Mouse (Mus musculus) hindlimb bud, embryonic 11.5 days (tissue): Measurements from ENCODE around the gene Macc1.

Source experiments
- DNase-seq: peaks from one replicate; pipeline ENCODE4 v3.0.0-alpha.2; 2012; ENCODE audit warnings: low read depth, low spot score; ENCODE audit errors: extremely low spot score

Macc1 gene

DNA sequence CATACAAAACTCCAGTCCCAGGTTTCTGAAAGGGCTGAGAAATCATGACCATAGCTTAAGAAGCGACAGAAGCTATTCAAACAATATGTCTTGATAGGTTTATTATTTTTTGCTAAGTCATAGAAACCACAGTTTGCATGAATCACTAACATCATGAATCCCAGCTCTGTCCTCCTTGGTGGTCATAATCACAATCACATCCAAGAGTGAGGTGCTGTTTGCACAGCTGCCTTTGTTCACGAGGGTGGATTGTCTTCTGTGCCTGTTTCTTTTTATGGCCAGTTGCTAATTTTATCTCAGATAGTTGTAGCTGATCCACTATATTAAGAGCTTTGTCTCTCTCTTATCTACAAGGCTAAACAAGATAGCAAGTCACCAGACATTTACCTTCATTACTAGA is 72.6 kb downstream of the Macc1 start:
- no peak for DNase-seq

DNA sequence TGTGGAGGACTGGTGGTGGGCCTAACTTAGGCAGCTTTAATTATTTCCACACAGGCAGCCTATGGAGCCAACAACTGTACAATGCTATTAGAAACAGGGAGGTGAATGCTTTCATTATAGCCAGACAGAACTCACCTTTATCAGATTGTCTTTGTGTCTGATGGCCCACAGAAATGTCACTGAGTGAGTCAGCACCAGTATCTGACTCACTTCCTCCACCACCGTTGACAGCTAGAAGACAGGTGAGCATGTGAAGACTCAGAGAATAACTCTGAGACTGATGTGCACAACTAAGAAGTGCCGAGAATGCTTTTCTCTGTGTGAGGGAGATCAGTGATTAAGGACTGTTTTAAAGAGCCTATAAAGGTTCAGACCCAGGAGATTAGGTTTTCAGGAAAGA is 73.9 kb downstream of the Macc1 start:
- DNase-seq: no peak

DNA sequence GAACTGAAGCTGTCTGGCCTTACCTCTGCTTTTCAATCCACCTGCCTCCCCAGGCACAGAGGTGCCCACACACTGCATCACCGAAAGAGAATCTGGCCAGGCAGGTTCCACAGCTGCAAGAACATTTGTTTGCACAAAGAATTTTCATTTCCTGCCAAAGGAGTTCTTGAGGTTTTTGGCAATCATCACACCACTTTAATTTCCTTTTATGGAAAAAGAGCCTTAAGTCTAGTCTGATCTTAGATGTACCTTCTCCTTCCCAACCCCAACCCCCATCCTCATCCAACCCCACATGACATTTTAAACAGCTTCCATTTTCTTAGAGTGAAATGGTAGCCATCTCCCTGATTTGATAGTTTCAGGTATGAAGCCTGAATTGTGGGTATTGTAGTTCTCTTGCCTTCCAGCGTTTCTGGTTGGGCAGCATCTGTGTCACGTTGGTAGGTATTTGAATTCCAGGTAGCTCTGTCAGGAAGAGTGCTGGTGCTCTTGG is 76.2 kb downstream of the Macc1 start:
- no peak for DNase-seq

DNA sequence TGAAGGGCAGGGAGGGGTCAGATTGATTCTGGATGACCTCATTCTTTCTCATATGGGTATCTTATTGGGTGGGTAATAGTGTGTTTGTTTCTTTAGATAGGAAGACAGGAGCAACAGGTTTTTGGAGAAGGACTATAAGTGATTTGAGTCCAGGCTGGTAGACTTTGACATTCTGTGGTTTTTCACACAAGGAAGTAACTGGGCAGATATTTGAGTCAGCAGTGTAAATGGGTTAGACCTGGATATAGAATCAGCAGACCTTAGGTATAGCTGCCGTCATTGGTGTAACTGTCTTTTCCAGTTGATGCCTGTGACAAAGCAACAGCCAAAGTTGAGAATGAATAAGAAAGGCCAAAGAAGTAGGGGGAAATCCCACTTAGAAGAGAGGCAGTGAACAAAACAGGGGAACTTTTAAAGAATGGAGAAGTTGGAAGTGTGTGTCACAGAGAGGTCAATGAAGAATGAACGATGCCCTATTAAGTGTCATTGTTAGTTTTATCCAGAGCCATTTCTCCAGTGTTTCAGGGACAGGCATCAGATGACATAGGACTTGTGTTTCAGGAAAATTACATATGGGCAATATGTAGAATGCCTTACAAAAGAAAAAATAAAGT is 84.1 kb downstream of the Macc1 start:
- no peak for DNase-seq

DNA sequence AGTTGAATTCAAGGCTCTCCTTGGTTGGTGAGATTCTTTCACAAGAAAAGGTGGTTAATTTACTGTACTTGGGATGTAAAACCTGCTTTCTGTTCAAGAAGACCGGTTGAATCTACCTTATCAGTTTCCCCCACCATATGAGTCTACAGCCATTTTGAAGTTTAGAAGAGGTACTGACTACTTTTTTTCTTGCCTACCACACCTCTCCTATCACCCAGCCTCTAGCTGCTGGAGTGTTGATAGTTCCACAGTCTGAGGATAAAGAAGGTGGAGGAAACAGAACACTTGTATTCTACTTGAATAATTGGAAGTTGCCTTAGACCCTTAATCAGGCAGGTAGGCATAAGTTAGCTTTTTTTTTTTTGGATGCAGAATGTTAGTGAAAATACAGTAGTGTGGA is 88.2 kb downstream of the Macc1 start:
- DNase-seq: no peak

DNA sequence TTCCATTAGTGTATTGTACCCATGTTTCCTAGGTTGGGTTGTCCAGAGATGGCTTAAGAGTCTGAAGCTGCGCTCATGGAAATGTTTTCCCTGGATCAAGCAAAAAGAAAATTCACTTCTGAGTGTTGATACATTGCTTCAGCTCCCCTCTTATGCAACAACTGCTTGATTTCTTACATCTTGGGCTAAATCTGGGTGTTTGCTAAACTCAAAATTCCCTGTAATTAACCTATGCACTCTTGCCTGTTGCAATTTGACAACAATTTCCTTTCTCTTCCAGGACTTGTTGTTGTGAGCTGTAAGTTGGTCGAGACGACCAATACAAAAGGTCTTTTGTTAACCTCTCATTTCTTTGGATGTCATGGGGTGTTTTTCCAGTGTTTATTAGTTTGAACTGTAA is 88.7 kb downstream of the Macc1 start:
- DNase-seq: no peak

DNA sequence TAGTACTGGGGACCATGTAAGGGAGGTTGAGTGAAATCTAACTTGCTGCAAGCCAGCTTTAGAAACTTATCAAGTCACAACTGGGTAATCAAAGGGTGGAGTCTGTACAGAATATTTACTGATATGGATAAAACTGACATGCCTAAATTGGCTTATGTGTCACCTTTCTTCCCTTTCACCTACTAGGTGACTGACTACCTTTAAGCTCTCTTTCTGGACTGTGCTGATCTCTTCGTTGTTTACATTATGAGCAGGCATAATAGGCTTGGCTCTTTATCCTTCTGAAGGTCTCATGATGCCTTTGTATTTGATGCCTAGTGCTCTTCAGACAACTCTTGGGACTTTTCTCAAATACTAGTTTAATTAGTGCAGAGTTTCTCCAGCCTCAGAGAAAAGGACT is 90.7 kb downstream of the Macc1 start:
- no peak for DNase-seq

DNA sequence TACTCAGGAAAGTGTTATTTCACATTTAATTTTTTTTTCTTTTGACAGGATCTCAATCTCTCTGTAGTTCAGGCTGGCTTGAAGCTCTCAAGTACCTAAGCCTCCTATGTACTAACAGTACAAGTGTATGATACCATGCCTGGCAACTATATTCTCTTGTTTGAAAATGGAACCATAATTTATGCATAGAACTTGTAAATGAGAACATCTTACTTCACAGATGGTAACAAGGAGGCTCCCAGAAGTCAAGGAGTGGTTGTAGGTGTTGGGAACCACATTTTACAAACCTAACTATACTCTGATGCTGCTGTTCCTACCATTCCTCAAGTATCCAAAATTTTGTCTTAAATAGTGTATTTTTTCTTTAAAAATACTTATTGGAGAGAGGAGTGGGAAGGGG is 96.5 kb downstream of the Macc1 start:
- DNase-seq: no peak

DNA sequence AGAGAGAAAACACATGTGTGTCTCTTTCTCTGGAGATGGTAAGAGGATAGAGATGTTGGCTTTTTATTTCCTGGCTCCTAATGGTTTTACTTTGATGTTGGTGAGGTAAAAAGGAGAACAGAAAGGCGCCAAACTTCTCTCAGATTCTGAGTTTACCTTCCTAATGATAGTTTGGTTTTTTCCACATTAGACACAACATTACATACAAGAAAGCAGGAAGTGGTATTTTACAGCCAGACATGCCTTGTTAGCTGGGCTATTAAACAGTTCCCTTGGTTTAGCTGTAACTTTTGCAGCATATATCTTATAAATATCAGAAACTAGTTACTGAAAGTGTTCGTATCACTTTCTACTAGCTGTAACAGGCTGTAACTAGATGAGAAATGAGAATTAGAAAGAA is 96.9 kb downstream of the Macc1 start:
- DNase-seq: no peak

DNA sequence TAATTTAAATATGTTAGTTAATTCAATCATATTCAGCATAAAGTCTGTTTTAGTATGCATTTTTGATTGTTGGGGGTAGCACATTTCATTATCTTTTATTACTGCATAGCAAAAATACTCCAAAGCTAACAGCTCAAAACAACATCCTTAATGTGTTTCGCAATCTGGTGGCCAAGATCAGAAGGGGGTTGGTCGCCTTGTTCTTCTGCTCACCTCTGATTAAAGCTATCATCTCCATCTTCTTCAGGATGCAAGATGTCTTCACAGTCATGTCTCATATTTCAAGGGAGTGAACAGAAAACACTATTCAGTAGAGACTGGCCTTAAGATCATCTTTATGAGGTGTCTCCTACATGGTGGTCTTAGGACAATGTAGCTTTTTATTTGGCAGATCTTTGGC is 97.9 kb downstream of the Macc1 start:
- no peak for DNase-seq

DNA sequence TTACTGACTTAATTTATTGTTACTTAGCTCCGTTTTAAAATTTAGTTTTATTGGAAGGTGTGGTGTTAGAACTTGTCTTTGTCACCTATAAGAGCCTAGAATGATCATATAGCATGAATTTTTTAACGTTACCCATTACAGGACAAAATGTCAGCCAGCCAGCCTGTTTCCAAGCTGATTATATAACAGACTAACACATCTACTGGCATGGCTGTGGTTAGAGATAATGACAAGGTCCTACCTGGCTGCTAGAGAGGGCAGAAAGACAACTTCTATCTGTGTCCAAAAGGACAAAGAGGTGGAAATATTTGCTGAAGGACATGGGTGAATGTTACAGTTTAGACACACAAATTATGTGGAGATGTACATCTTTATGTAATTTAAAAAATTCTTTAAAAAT is 101.8 kb downstream of the Macc1 start:
- no peak for DNase-seq

DNA sequence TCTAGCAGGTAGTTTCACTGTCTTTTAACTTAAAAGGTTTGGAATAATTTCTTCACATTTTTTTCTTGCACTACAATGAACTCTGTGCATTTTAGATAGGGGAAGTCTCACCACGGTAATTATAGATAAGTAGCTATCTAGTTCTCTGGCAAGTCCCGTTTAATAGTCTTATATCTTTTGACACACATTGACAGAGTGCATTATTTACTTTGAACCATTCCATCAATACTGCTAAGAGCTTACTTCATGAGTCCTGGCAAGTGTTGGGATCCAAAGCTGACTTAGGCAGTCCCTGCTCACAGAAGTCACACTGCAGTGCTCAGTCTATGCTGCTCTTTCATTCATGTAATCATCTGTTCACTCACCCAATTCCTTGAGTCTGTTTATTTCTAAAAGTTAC is 111.7 kb downstream of the Macc1 start:
- no peak for DNase-seq

DNA sequence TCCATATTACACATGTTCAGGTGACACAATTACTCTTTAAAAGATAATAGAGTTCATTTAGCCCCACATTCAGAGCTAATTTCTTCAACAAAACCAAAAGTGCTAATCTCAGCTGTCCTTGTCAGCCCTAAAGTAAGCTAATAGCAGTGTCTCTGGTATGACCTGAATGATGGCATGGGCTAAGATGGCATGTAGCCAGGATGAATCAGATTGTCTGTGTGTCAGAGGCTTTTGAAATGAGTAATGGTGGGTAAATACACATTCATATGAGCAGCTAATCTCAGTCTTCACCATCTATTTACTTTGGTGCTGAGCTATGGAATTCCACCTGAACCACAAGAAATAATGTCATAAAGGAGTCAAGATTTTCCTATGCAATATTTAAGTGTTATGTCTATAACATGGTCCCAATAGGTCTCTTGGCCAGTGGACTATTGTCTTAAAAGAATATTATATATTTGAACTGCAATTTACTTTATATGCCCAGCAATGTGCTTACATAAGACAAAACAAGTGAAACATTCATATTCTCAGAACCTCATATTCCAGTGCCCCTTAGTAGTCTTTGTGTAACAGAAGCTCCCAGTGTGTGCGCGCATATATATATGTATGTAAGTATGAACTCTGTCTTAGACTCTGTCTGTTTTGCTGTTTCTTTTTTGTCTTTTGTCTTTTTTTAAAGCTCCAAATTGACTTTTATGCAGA is 112.3 kb downstream of the Macc1 start:
- DNase-seq: no peak

DNA sequence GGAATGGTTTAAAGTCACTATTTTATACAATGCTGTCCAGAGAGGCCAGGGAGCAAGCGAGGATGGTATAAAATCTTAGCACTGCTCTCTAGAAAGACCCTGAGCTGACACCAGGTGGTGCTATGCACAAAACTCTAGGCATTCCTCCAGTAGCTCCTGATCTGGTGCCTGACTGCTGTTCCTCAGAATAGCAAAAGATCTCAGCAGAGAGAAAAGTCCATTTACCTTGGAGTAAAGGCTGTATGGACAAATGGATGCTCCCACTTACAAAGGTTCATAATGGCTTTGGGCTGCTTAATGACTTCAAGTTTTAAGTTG is 112.8 kb downstream of the Macc1 start:
- no peak for DNase-seq

DNA sequence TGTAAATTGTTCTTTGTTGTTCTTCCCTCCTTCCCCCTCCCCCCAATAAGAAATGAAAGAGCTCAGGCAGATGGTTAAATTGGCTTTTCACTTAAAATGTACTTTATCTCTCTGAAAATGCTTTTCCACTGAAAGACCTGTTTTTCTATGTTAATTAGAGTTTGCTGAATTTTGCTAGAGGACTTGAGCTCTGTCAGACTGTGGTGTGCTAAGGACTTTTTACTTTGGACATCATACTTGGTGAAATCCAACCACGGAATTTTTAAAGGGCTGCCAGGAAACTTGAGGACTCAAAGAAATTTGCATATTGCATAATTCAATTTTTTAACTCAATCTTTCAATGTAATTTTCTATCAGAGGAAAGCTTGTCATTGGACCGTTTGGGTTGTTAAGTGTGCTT is 126.7 kb downstream of the Macc1 start:
- no peak for DNase-seq

DNA sequence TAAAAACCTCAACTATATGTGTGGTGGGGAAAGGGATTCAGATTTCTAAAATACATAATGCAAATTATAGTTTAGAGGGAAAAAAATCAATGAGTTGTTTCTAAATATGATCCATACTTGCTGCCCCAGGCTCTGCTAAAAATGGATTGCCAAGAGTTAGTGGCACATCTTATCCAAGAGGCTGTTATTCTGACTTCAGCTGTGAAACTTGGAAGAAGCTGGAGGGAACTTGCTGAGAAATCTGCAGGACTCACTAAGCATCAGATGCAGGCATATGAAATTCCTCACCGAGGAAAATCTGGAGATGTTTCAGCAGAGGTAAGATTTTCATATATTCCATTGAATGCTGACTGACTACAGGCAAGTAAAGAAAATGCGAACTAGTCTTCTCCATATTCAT is 136.0 kb downstream of the Macc1 start:
- no peak for DNase-seq

DNA sequence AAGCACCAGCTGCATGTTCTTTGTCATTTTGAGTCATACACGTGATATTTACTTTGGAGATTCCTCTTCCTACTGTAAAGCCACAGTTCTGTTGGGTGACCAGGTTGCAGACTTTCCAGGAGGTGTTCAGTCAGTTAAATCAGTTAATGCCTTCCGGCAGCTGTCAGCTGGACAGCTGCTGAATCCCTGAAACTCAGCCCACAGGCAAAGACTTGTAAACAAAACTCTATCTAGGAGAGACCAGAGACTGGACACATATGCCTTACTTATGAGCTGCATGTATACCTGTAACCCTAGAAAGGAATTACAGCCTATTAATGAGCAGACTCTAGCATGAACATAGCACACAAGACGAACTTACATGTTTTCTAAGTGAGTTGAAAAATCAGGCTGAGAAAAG is 137.2 kb downstream of the Macc1 start:
- DNase-seq: no peak

DNA sequence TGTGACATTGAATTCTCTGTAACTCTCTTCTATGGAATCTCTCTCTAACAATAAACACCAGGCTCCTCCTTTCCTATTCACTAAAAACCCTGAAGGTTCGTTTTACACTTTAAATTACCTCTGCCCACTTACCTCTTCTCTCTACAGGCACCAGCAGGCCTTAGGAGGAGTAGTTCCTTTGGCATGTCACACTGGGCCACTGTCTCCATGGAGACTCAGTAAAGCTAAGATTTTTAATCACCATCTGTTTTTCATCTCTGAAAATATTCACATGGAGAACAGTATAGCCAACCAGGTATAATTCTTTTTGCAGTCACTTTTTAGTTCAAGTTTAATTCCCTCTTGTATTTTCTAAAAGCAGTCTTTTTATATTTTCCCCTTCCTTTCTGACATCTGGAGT is 140.0 kb downstream of the Macc1 start:
- DNase-seq: no peak

DNA sequence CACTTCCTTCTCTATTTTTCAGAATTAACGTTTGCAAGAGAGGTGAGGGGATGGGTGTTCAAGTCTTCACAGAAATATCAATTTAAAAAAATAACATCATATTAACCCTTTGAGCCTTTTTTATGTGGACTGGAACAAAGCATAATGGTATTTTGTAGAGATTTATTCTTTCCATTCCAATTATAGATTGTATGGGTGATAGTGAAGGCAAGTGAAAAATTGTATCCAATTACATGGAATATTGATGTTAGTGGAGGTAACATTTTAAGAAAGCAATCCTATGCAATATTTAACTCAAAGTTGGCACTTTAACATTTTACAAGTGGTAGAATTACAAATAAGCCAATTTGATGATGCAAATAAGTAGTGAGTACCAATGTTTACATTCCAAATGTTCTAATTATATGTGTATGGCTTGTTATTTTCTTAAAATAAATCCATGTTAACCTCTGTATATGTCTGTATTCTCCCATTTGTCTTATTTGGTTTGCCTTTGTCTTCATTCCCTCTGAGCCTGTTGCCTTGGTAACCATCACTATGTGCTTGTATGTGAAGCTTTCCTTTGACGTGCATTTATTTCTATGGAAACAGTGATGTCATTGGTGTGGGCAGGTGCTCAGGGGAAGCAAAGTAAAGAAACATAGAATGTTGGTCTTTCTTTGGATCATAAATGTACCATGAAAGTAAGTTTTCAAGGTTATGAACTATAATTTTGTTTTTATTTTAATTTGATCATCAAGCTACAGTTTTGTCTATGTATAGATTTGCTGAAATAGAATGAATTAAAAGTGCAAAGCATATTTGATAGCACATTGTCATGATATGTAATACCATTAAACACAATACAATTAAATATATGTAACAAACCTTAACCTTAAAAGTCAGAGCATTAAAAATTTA is 150.2 kb downstream of the Macc1 start:
- DNase-seq: no peak

DNA sequence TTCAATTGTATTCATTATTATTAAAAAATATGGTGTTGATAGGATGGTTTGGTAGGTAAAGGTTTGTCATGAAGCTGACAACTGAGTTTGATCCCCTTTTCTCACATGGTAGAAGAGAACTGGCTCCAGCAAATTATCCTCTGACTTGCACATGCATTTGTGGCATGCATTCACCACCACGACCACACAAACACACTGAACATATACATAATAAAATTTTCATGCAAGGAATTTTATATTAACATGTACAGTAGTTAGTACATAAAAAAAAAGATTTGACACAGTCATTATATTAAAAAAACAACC is 150.8 kb downstream of the Macc1 start:
- DNase-seq: no peak

DNA sequence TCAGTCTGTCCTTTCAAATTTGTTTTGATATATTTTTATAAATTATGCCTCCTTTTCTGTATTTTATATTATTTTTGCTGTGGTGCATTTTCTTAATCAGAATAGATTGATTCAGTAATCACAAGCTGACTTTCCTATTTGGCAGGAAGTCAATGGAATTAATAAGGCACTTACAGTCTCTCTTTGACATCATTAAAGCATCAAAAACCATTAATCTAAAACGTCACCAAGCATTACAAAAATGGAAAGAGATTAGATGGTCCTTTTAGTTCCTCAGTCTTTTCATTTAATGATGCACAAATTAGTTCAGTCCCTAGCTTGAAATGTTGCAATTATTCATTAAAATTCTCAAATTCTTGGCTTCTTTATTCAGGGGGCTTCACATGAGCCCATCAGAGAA is 153.6 kb downstream of the Macc1 start:
- DNase-seq: no peak

DNA sequence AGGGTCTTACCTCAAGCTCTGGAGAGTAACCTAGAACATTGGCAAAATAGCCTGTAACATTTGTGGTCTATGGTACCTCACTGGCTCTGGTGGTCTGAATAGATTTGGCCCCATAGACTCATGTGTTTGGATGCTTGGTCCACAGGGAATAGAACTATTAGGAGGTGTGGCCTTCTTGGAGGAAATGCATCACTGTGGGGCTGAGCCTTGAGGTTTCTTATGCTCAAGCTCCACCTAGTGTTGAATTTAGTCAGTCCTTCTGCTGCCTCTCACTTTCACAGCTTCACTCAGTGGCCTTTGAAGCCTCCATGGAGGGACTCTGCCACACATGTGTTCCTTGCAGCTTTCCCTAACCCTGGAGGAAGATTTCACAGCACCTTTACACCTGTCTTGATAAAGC is 156.2 kb downstream of the Macc1 start:
- DNase-seq: no peak
